Mouse (Mus musculus) ES-E14 (cell line): Measurements from ENCODE around the gene Muc20. TPM values are rescaled to one million over a fixed set of nuclear protein-coding genes. Genes with fewer than 3 reads are reported as not detected.

Experiments used
- DNase-seq: peaks from one replicate; pipeline ENCODE4 v3.0.0-alpha.2; 2013; ENCODE audit warnings: low read depth, low spot score
- H3K27ac ChIP-seq: 2 replicates; pipeline ENCODE4 v1.5.1; 2012; ENCODE audit warnings: low read depth, mild to moderate bottlenecking, low read length, moderate library complexity, mixed read lengths; ENCODE audit not compliant: poor library complexity, insufficient read depth, severe bottlenecking
- H3K36me3 ChIP-seq: 2 replicates; pipeline ENCODE4 v1.6.1; 2012; ENCODE audit warnings: mild to moderate bottlenecking, low read length, moderate library complexity, mixed read lengths; ENCODE audit not compliant: control insufficient read depth, poor library complexity, insufficient read depth, severe bottlenecking
- H3K4me1 ChIP-seq, 2 experiments: fragments of 150-350 bp in 1 of 2; sonication (generic) in 1 of 2; 2 replicates each; pipeline ENCODE4 v1.6.1; 2012; ENCODE audit warnings: low read length in 2 of 2, mild to moderate bottlenecking in 1 of 2, mixed read lengths in 1 of 2; ENCODE audit not compliant: control insufficient read depth in 2 of 2, insufficient read depth in 2 of 2, poor library complexity in 1 of 2
- H3K4me3 ChIP-seq, 2 experiments: fragments of 150-350 bp in 1 of 2; sonication (generic) in 1 of 2; 2 replicates each; pipeline ENCODE4 v1.5.1; 2012; ENCODE audit warnings: low read length in 2 of 2, low read depth in 1 of 2, mild to moderate bottlenecking in 1 of 2, mixed read lengths in 1 of 2; ENCODE audit not compliant: insufficient read depth in 1 of 2, poor library complexity in 1 of 2, severe bottlenecking in 1 of 2
- H3K9ac ChIP-seq: 2 replicates; pipeline ENCODE4 v1.6.1; 2012; ENCODE audit warnings: low read depth, mild to moderate bottlenecking, low read length, mixed read lengths; ENCODE audit not compliant: poor library complexity, insufficient read depth, severe bottlenecking
- H3K9me3 ChIP-seq: fragments of 150-350 bp; sonication (generic); 2 replicates; pipeline ENCODE4 v1.6.1; 2012; ENCODE audit warnings: low read depth, mild to moderate bottlenecking, low read length; ENCODE audit not compliant: control insufficient read depth, insufficient read depth
- CHD2 ChIP-seq: IDR thresholded peaks from 2 replicates; pipeline ENCODE4 v1.6.1; 2014; ENCODE audit warnings: mild to moderate bottlenecking, low read depth, low read length, inconsistent platforms
- HCFC1 ChIP-seq: IDR thresholded peaks from 2 replicates; pipeline ENCODE4 v1.6.1; 2012; ENCODE audit warnings: low read length, inconsistent platforms, borderline replicate concordance; ENCODE audit not compliant: insufficient read depth
- MAFK ChIP-seq: IDR thresholded peaks from 2 replicates; pipeline ENCODE4 v1.6.1; 2014; ENCODE audit warnings: mild to moderate bottlenecking, low read depth, low read length, inconsistent platforms; ENCODE audit not compliant: insufficient read depth
- ZC3H11A ChIP-seq: IDR thresholded peaks from 2 replicates; pipeline ENCODE4 v1.6.1; 2012; ENCODE audit warnings: low read depth, mild to moderate bottlenecking, inconsistent platforms, low read length, borderline replicate concordance
- ZNF384 ChIP-seq: IDR thresholded peaks from 2 replicates; pipeline ENCODE4 v1.6.1; 2012; ENCODE audit warnings: low read depth, low read length, inconsistent platforms
- in situ Hi-C, 2 experiments: fragments of 600-800 bp; cut with MboI; formaldehyde crosslinking; loops; one replicate each; pipeline ENCODE4 v1.15.1; 2025; ENCODE audit warnings: low sequenced_read_pairs in 2 of 2, inconsistent platforms in 1 of 2; ENCODE audit not compliant: unreplicated experiment in 2 of 2
- total RNA-seq: library from RNA; depleted of rRNA; stranded (reverse); fragments of 300-350 nt; gene quantifications from 2 replicates; pipeline ENCODE4 v1.2.3, GENCODE M21; 2012

Gene Muc20
- total RNA-seq, 1 experiment: not detected

DNA sequence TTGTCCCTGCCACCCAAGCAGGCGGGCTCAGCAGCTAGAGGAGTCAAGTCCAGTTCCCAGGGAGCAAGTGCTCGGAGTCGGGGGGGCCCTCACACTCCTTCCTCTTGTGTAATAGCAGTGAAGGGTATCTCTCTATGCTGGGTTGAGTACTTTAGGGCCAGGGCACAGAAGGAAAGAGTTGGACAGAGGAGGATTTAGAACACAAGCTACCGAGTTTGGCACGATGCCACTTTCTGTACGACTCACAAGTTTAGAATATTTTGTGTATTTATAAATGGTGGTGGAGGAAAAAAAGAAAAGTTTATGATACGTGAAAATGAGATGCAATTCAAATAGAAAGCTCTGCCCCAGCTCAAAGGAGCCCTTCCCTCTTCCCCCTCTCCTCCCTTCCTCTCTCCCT is 7.9 kb upstream of the Muc20 start:
- no peak for DNase-seq
- H3K4me1 ChIP-seq: peaks cover 3 to 21% of the 10 kb centered on the region in 2 experiments; a peak in 3 of 4 replicates
- H3K9me3 ChIP-seq: no peaks in the 10 kb centered on the region
- TF ChIP-seq MAFK: no peak
- no peak for TF ChIP-seq ZC3H11A
- TF ChIP-seq HCFC1: no peak
- no peak for TF ChIP-seq ZNF384
- TF ChIP-seq CHD2: no peak
- no peak overlapping the region for H3K27ac ChIP-seq
- H3K4me3 ChIP-seq: no peak overlapping the region
- H3K9ac ChIP-seq: no peak overlapping the region
- no peaks in the 10 kb centered on the region for H3K36me3 ChIP-seq
- in situ Hi-C loops: no loop called here

- no peak for DNase-seq
- Histone ChIP-seq H3K36me3 (no peaks in the 10 kb centered on the region), H3K9ac (no peak overlapping the region), H3K9me3 (no peaks in the 10 kb centered on the region), H3K4me1 (peaks cover 4 to 21% of the 10 kb centered on the region in 2 experiments), H3K4me3 (no peak overlapping the region), H3K27ac (peak overlapping the region; percentile 66; the same call in 1 of the 2 replicates)
- in situ Hi-C loops: no loop called here
- TF ChIP-seq HCFC1 (no peak), ZC3H11A (no peak), CHD2 (no peak), ZNF384 (no peak), MAFK (no peak)
Measured at GRCm38 (mm10) chr16:32803901-32804300, 6.7 kb upstream of the Muc20 start.

DNA sequence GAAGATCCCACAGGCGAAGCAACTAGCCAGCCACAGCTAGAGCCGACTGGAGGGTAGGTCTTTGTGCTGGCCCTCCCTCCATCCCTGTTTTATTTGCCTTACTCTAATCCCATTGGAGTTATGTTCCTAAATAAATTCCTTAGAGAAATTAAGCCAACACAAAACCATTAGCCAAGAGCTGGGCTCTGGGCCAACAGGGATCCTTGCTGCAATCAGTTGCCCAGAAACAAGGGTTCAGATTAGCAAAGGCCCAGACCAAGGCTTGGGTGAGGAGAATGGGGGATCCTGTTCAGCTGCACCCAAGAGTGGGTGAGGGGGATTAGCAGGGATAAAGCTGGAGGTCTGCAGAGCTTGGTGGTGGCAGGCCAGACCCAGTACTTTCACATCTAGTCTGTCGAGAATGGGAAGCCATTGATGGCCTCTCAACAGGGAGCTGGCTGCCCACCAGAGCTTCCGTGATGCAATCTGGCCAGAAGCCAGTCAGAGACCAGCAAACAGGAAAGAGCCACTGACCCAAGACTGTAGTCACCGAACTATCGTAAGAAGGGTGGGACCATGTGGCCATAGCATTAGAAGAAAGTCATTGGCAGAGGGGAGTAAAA is 6.1 kb upstream of the Muc20 start:
- H3K4me3 ChIP-seq: no peak overlapping the region
- H3K4me1 ChIP-seq: peaks cover 8 to 24% of the 10 kb centered on the region in 2 experiments
- peak overlapping the region; percentile 22; the same call in 1 of the 2 replicates for H3K9ac ChIP-seq
- TF ChIP-seq ZNF384 (no peak), HCFC1 (no peak), MAFK (no peak), ZC3H11A (no peak), CHD2 (no peak)
- peak overlapping the region; percentile 66; the same call in 1 of the 2 replicates for H3K27ac ChIP-seq
- H3K36me3 ChIP-seq: no peaks in the 10 kb centered on the region
- no peaks in the 10 kb centered on the region for H3K9me3 ChIP-seq
- no peak for DNase-seq
- in situ Hi-C loops: no loop called here

DNA sequence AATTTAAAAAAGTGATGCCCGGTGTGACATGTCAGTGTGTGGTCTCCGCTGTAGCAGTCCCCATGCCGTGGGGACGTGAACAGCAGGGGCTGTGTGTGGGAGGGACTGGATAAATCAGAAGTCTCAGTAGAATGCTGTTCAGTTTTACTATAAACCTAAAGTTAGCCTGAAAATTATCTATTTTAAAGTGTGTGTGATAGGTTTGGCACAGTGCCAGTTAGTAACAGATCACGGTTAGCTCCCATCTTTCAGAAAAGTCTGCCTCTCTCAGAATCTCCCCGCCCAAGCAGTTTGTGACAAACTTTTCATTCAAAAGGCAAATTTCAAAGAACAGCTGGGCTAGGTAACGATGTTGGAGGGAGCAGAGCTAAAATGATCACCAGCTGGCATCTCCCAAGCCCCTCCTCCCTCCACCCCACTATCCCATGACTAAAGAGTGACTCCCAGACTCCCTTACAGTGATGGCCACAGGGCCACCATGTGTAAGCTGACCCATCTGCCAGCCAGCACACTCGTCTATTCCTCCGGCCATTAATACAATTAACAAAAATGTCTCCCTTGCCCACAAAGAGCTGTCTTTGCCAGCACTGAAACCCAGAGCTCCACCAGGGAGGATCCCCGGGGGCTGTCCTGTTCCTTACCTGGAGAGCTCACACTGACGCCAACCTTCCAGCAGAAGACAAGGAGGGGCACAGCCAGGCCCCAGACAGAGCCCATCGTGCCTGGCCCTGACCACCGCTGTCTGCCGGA is 384 bp downstream of the Muc20 start:
- Histone ChIP-seq H3K36me3 (no peaks in the 10 kb centered on the region), H3K4me1 (peaks cover 4 to 7% of the 10 kb centered on the region in 2 experiments), H3K9me3 (no peaks in the 10 kb centered on the region), H3K27ac (no peak overlapping the region), H3K4me3 (no peak overlapping the region), H3K9ac (no peak overlapping the region)
- DNase-seq: no peak
- in situ Hi-C loops: no loop called here
- TF ChIP-seq HCFC1: no peak
- no peak for TF ChIP-seq MAFK
- TF ChIP-seq ZC3H11A: no peak
- TF ChIP-seq ZNF384: no peak
- no peak for TF ChIP-seq CHD2
